Mouse (Mus musculus) thymus, adult 2 months (tissue): ENCODE results near the gene Tmbim7.

Experiments used
- CTCF ChIP-seq: fragments of 200-500 bp; IDR thresholded peaks from 2 replicates; pipeline ENCODE4 v1.5.1; 2012; ENCODE audit warnings: mild to moderate bottlenecking, control low read depth, low read length, moderate library complexity, borderline replicate concordance; ENCODE audit not compliant: control insufficient read depth, poor library complexity, insufficient read depth; ENCODE audit errors: extremely low read depth
- POLR2A ChIP-seq: fragments of 200-500 bp; IDR thresholded peaks from 2 replicates; pipeline ENCODE4 v1.6.1; 2012; ENCODE audit warnings: mild to moderate bottlenecking, low read length, control low read depth, moderate library complexity; ENCODE audit not compliant: control insufficient read depth, poor library complexity, insufficient read depth; ENCODE audit errors: extremely low read depth

DNA sequence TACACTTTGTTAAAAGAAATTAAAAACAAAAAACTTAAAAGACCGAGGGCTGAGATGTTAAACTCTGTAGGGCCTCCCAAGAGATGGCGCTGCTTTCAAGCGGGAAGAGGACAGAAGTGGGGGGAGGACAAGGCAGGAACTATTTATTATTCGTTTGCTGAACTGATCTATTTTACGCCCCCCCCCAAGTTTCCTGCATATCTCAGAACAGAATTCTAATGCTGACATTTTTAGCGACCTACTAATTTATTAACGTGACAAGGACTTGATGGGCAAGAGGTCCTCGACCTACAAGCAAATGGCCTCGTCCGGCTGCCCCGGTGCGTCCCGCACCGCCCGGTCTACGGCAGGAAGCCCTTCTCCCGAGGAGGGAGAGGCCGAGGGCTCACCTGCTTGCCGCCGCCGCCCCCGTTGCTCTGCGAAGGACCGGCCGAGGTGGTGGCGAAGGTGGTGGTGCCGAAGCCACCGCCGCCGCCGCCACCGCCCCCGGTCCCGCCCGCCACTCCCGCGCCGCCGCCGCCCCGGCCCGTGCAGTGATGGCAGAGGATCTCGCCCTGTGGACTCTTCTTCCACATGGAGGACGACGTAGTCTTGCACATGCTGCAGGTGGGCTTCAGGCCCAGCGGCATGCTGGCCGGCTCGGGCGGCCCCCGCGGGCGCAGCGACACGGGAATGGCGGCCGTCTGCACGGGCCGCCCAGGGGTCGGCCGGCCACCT lies 3.8 kb upstream of the Tmbim7 start:
- TF ChIP-seq POLR2A (no peak), CTCF (no peak)
